Mouse (Mus musculus): ENCODE measurements at regions not wholly inside any gene's neighbourhood (a gene's known extent, or its start where the extent isn't known, plus 50 kb on each side); places are given as distances from the start of the nearest gene placed in this dataset.

GRCm38 (mm10) chr5:80952600-80953218 is 67.2 kb upstream of the Adgrl3 start:
- peak; percentile 36 for DNase-seq (ENCODE audit: low spot score)
- WGBS: 32% methylated on average over 4 of the region's 4 CpGs
- no peaks in the 10 kb centered on the region for H3K27me3 ChIP-seq (replicated peaks; ENCODE audit: low read depth, poor library complexity, severe bottlenecking)
- H3K36me3 ChIP-seq (replicated peaks): no peaks in the 10 kb centered on the region
- H3K4me1 ChIP-seq: peaks cover 16% of the 10 kb centered on the region
- no peaks in the 10 kb centered on the region for H3K9me3 ChIP-seq
- no peak overlapping the region for H3K4me3 ChIP-seq
- H3K27ac ChIP-seq (replicated peaks): peak overlapping the region; percentile 72
